Mouse (Mus musculus): ENCODE data around the gene Copb1.
"Not testable (repeated sequence)": the region's sequence is repeated elsewhere in the genome, so short reads cannot be mapped to it uniquely, and the experiment has no call there.

Copb1 gene

DNA sequence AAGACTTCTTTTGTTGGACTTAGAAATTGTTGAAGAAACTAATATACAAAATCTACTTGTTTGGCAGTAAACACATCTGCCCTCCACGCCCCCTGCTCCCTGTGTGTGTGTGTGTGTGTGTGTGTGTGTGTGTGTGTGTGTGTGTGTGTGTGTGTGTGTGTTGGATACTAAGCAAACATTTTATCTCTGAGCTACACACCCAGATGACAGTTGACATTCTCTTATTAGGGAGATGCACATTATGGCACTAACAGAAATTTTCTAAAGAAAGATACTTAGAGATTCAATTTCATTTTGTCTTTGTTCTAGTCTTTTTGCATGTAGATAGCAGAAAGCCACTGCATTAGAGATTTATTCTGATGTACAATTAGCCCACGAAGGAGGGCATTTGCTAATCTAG is 37.6 kb downstream of the Copb1 start:
- no peak for DNase-seq

- no peak for DNase-seq
Observed at GRCm38 (mm10) chr7:114214385-114214784, 40.1 kb downstream of the Copb1 start.

DNA sequence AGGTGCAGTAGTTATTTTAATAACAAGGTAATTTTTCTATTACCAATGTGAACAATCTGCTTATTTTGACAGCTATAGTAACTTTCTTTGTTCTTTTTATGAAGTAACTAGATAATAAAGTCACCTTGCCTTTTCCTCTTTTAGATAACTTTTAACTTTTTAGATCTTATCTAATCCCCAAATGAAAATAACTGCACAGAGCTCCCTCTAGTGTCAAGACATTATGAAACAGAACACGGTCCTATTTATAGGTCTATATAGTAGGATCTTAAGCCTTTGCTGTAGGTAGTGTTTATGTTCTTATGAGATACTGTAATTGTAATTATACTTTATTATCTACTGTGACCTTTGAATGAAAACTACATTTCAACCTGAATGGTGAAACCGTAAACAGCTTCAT is 41.0 kb downstream of the Copb1 start:
- DNase-seq, result peak; percentile 19

- DNase-seq, result no peak
Observed at GRCm38 (mm10) chr7:114210618-114211017, 43.9 kb downstream of the Copb1 start.

DNA sequence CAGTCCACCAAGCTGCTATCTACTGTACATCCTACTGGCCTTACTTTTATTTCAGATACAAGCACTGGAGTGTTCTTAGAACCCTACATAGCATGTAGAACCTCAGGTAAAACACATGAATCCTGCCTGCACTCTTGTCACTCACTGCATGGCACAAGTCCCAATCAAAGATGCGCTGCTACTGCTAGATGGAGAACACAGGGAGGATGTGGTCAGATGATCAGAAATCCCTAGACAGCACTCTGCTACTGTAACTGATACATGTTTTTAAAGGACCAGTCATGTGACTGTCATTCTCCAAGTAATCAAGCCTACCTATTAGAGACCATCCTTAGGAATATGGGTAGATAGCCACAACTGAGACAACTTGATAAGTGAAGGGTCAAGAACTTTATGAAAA is 44.7 kb downstream of the Copb1 start:
- DNase-seq, result no peak

GRCm38 (mm10) chr7:114203491-114204359 is 50.8 kb downstream of the Copb1 start:
- DNase-seq, result peak; percentile 80

GRCm38 (mm10) chr7:114202972-114203404 is 51.5 kb downstream of the Copb1 start:
- DNase-seq, result peak; percentile 30

- no peak for DNase-seq
Observed at GRCm38 (mm10) chr7:114200651-114201050, 53.9 kb downstream of the Copb1 start.

DNA sequence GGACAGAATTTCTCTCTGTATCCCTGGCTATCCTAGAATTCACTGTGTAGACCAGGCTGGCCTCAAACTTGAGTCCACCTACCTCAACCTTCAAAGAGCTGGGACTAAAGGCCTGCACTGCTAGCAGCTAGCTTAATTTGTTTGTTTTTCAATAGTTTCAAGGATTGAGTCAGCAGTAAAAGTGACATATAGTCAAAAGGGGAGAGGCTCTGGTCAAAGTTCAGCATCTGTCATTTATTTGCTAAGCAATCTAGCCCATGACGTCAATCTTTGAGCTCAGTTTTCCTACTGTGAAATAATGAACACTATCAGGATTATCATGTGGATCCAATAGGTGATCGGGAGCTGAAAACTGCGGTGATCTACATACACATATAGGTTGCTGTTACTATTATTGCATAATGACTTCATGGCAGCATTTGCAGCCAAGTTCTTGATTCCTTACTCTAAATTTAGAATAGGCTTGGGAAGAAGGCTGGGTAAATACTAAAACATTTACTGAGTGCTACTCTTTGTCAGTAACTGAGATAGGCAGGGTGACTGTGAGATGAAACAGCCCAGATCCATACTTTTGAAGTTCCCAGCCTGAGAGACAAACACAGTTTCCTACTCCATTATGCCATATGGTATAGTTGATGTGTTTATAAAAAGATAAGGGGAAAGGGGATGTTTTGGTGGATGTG is 54.9 kb downstream of the Copb1 start:
- peak; percentile 8 for DNase-seq

DNA sequence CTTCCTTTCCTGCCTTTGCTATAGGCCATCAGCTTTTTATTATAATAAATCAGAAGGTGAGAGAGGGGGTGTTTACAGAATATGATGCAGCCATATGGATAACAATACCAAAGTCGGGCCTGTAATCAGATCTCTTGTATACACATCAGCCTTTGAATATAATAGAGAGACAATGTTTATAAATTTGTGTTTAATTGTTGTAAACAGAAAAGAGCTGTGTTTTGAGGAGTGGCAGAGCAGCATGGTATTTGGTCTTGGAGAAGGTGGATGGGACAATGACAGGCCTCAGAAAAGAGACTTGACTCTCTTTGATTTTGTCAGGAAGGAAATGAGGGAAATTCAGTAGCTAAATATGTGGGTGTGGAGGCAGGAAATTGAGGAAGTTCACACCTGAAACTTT is 56.3 kb downstream of the Copb1 start:
- DNase-seq, result no peak

GRCm38 (mm10) chr7:114196588-114196987 is 57.9 kb downstream of the Copb1 start:
- not testable (repeated sequence) for DNase-seq

DNA sequence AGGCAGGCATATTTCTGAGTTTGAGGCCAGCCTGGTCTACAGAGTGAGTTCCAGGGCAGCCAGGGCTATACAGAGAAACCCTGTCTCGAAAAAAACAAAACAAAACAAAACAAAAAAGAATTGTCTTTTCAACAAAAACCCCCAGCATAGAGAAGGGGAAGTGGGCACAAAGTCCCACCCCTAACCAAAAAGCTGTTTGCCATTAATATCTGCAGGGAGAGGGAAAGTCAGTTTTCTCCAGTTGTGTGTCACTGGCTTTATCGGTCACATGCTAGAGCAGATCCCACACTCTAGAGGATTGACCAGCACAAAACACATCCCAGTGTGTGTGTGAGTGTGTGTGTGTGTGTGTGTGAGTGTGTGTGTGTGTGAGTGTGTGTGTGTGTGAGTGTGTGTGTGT is 59.7 kb downstream of the Copb1 start:
- DNase-seq, result not testable (repeated sequence)

DNA sequence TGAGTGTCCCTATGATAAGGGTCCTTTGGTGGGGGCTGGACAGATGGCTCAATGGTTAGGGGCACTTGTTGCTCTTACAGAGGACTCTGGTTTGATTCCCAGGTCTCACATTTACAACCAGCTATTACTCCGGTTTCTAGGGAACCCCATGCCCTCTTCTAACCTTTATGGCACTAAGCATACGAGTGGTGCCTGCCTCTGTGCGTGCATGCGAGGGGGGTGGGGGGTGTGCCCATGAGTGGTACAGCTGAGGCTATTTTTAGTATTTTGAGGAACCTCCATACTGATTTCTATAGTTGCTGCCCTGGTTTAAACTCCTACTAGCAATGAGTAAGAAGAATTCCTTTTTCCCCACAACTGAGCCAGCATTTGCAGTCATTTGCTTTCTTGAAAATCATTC is 60.3 kb downstream of the Copb1 start:
- no peak for DNase-seq

GRCm38 (mm10) chr7:114193284-114194067 is 61.0 kb downstream of the Copb1 start:
- no peak for DNase-seq

DNA sequence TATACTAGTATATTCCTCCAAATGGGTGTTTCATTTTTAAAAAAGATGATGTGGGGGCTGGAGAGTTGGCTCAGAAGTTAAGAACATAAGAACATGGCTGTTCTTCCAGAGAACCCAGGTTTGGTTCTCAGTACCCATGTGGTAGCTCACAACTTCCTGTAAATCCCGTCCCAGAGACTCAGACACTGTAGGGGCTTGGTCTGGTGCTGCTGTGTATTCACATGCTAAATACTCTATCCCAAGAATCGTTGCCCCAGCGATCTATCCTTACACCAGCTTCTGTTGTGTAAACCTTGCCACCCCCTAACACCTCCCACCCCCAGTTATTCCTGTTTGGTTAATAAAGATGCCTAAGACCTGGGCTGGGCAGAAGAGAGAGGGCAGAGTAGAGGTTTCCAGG is 61.9 kb downstream of the Copb1 start:
- DNase-seq, result no peak

GRCm38 (mm10) chr7:114183416-114183815 is 71.1 kb downstream of the Copb1 start:
- DNase-seq, result no peak

- DNase-seq, result no peak
Observed at GRCm38 (mm10) chr7:114182708-114183107, 71.8 kb downstream of the Copb1 start.

DNA sequence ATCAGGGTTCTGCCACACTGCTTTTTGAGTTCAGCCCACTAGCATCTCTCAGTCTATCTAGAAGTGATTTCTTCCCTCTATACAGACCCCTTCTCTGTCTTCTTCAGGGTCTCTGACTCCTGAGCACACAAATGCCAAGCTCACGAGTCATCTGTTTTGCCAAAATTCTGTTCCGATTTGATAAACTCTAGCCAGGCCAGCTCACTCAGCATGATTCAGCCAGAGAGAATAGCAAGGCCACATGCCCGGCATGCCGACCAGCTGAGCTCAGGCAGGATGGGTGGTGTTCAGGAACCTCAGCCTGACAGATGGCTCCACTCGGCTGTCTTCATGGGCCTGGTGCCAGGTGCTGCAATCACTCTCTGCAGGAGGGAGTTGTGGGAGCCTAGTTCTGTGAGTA is 73.1 kb downstream of the Copb1 start:
- peak; percentile 88 for DNase-seq

- no peak for DNase-seq
Observed at GRCm38 (mm10) chr7:114176588-114176987, 77.9 kb downstream of the Copb1 start.

- DNase-seq, result peak; percentile 49
Observed at GRCm38 (mm10) chr7:114171354-114172097, 83.0 kb downstream of the Copb1 start.

DNA sequence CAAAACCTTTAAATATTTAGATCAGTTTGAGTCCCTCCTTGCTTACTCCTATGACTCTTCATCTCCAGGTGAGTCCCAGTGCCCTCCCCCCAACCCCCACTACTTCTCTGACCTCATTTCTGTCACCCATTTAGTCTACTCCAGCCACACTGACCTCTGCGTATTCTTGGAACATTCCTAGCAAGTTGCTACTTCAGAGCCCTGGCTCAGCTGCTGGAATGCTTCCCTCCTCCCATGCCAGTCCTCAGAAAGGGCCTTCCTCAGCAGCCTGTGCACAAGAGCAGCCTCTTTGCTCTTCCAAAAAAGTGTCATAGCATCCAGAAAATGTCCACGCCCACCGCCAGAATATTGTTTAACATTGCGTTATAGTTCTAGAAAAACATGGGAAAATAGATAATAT is 84.5 kb downstream of the Copb1 start:
- peak; percentile 27 for DNase-seq

- DNase-seq, result peak; percentile 23
Observed at GRCm38 (mm10) chr7:114169381-114169780, 85.1 kb downstream of the Copb1 start.
